Mouse (Mus musculus) frontal cortex, postnatal 25 days (tissue): ENCODE measurements around the gene Mkln1.
"Not testable (repeated sequence)": the region's sequence is repeated elsewhere in the genome, so short reads cannot be mapped to it uniquely, and the experiment has no call there.

Experiments
- DNase-seq, 2 experiments: peaks; one replicate each; pipeline ENCODE4 v3.0.0; 2022; ENCODE audit warnings: low spot score in 2 of 2

The Mkln1 gene

DNA sequence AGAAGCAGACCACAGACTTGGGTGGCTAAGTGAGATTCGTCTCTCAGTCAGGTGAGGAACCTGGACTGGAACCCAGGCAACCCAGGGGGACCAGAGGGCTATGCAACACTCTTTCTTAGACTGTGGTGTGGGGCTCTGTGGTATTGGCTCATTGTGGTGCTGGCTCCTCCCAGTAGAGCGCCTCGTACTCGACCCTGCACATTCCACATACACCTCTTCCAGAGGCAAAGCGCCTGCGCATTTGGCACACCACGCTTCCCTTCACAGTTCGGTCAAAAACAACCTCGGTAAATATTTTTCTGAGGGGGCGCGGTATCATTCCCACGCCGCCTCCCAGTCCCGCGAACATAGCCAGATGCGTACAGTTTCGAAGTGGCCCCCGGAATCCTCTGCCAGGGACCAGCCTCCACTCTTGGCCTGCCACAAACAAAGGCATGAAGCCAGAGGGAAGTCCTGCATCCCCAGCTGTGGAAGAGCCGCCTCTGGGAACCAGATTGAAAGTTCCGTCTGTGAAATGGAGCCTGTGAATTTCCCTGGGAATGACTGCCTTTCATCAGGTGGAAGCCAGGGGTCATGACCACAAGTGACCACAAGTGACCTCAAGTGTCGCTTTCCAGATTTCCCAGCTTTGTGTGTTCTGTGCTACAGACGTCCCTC is 152.5 kb downstream of the Mkln1 start:
- no peak for DNase-seq

DNA sequence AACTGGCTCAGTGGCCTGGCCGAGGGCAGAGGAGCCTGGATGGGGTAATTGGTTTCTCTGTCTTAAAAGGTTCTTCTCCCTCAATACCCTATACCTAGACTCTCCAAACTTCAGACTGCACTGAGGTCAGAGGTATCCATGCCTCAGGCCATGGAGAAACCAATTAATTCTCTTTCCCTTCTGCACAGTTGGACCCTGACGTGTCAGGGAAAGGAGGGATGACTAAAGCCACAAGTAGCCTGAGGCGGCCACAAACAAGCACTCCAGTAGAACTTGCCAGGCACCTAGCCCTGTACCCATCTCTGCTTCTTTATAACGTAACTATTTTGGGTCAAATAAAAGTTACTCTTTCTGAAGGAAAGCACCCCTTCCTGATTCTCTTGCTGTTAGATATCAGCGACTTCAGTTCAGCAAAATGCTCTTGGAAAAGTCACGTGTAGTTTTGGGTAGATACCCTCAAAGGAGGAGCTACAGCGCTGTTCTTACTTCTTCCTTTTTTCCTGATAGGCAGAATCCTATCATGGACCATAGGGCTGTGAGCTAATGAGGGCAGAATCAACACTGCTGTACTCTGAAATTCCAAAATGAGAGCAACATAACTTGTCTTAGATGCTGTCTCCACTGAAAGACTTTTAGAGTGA is 158.0 kb downstream of the Mkln1 start:
- no peak for DNase-seq

DNA sequence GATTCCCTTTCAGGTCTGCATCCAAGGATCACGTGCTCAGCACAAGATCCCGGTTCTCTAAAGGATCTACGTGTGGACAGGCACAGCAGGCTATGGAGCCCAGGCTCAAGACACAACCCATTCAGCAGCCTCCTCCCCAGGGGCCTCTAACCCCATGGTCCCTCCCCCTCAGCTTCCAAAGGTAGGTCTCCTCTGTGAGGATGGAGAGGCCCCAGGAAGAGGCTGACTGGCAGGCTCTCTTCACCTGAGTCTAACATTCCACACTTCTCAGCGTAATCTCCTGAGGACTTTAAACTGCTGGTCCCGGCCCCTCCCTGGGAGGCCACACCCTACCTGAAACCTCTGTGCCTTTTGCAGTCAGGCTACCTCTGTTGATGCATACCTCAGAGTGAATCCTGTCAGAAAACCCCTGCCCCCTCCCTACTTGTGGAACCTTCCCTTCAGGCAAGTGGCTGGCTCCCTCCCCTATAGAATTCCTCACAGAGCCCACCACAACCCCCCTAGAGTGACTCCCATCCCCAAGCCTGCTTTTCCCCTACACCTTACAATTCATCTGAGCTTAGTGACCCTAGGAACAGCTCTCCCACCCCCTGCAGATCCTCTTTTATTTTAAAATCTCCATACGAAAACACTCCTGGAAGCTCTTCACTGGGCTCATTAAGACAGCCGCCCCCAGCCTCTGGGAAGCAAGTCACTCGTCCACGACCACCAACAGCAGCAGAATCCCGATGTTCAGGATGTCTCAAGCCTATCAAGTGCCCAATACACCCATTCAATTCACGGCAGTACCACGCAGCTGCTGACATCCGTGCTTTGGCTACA is 161.8 kb downstream of the Mkln1 start:
- no peak for DNase-seq

DNA sequence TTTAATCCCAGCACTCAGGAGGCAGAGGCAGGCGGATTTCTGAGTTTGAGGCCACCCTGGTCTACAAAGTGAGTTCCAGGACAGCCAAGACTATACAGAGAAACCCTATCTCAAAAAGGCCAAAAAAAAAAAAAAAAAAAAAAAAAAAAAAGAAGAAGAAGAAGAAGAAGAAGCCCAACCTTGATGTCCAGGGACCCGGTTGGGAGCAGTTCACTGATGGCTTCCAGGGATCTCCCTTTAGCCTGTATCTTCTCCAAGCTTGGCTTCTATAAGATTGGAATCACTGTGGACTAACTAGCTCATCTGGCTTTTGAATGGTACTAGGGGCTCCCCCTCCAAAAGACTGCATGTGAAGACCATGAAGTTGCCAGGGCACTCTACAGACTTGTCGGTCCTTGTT is 163.4 kb downstream of the Mkln1 start:
- DNase-seq: not testable (repeated sequence)

DNA sequence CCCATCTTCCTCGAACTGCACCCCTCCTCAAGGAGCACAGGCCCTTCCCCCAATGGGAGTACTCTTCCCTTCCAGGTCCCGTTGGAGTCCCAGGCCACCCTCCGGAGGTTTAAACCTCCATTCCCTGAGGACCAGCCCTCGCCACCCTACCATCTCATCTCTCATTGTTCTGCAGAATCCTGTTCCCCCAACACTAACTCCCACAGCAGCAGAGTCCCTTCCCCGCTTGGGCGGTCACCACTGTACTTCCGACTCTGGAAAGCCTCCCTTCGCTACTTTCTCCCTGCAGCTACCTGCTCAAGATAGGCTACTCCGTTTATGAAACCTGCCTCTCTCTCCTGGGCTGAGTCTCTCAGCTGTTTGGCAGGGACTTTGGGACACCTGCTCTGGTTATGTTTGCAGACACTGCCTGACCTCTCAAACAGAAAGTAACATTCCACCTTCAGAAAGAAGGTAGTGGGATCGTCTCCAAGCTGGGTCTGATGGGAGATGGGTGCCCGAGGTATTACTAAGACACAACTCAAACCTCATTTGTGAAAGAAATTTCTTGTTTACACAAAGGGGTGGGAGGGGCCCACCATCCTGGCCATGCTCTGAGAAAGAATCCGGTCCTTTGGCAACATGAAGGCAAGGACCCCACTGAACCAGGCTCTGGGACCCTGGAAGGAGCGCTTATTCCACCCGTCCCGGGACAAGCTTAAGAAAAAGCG is 164.0 kb downstream of the Mkln1 start:
- no peak for DNase-seq

DNA sequence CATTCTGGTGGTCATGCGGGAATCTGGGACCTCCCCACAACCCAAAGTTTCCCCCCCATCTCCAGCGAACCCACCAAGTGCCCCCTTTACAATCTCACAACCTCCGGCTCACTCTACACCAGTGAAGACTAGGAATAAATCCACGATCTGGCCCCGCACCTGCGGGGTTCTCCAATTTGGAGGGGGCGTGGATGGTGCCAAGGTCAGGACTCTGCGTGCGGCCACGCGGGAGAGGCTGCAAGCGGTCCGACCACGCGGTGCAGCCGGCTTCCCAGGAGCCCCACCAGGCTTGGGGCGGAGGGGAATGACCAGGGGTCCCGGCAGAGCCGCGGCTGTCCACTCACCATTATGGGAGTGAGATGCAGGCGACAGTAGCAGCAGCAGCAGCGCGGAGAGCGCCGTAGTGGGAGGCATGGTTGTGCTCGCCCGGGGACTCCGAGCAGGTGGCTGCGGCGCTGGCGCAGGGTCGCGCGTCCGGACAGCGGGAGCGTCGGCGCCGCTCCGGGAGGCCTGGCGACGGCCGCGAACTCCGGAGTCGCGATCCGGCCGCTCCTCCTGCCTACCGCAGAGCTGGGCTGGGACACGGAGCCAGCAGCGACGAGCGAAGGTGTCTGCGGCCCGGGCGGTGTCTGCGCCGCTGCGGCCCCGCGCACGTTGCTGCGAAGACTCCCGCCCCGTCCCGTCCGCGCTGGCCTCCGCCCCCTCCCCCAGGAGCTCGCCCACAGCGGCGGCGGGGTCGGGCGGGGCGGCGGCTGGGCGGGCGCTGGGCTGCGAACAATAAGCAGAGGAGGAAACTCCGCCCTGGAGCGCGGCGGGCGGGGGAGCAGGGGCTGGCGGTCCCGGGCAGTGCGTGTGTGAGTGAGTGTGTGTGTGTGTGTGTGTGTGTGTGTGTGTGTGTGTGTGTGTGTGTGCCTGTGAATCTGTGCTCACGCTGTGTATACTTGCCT is 165.0 kb downstream of the Mkln1 start, which contains the start of gene Podxl:
Podxl (minus strand) TSS at position 747 of the 947 bp plus-strand sequence.
- no peak for DNase-seq

DNA sequence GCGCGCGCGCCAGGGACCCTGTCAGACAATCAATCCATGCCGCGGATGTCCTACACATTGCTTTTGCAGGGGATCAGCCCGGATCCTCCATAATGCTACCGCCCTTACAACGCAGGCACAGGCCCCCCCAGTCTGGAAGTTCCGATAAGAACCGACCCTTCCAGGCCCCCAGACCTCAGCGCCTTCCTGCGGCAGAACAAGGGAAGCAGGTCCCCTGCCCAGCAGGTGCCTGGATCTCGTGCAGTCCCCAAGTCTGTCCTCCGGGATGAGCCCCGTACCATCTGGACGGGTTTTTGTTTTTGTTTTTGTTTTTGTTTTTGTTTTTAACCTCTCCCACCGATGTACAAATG is 165.6 kb downstream of the Mkln1 start:
- DNase-seq: no peak

DNA sequence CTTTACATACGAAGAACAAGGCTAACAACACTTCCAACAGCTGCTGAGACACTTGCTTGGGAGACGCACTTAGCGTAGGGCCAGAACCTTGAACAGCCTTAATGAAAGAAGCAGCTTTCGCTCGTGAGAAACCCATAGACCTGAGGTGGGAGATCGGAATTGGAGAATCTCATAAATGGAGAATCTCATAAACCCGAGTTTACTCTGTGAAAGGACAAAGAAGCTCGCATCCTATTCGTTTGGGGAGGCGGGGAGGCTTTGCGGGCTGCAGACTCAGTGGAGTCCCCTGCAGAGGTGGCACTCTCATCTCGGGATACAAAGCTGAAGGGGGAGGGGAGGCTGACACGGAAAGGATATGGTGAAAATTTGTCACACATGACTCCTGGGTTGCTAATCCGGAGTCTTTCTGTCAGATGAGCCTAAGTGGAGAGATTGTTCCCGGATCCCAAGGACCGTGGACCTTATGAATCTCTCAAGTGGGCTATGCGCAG is 166.4 kb downstream of the Mkln1 start:
- DNase-seq: no peak
